Mouse (Mus musculus): ENCODE data around the gene Srgap1. TPM values are rescaled to one million over a fixed set of nuclear protein-coding genes. Genes with fewer than 3 reads are reported as not detected.
A peak's percentile ranks its signal among the peaks of the same experiment; 100 is the strongest.
"Not testable (repeated sequence)": the region's sequence is repeated elsewhere in the genome, so short reads cannot be mapped to it uniquely, and the experiment has no call there.

The Srgap1 gene
- polyA plus RNA-seq, 1 experiment, result 1.0 TPM

- Histone ChIP-seq H3K4me1 (ENCODE audit: control insufficient read depth, insufficient read depth, low read length) (no peaks in the 10 kb centered on the region), H3K27ac (ENCODE audit: control insufficient read depth, insufficient read depth, low read depth, low read length, poor library complexity) (no peak overlapping the region), H3K4me3 (replicated peaks; ENCODE audit: control insufficient read depth, low read depth, low read length) (no peak overlapping the region)
- 85% methylated on average over 5 of the region's 5 CpGs for WGBS
- no peak for TF ChIP-seq CTCF (IDR thresholded peaks at IDR 0.05; ENCODE audit: control insufficient read depth, insufficient read depth, low read length)
- no peak for TF ChIP-seq POLR2A (IDR thresholded peaks at IDR 0.05; ENCODE audit: borderline replicate concordance, control insufficient read depth, low read depth, low read length)
These were observed 277.4 kb downstream of the Srgap1 start for GRCm38 (mm10) chr10:121769711-121770110.

- not testable (repeated sequence) for H3K4me3 ChIP-seq (replicated peaks; ENCODE audit: control insufficient read depth, low read depth, low read length); H3K27ac ChIP-seq (ENCODE audit: control insufficient read depth, insufficient read depth, low read depth, low read length, poor library complexity); H3K4me1 ChIP-seq (ENCODE audit: control insufficient read depth, insufficient read depth, low read length)
- 74% methylated on average over 3 of the region's 3 CpGs for WGBS
- peak; percentile 64 for TF ChIP-seq CTCF (IDR thresholded peaks at IDR 0.05; ENCODE audit: control insufficient read depth, insufficient read depth, low read length)
These were observed 279.8 kb downstream of the Srgap1 start for GRCm38 (mm10) chr10:121767295-121767694.

- no peak overlapping the region for H3K4me3 ChIP-seq (replicated peaks; ENCODE audit: control insufficient read depth, low read depth, low read length)
- TF ChIP-seq POLR2A (IDR thresholded peaks at IDR 0.05; ENCODE audit: borderline replicate concordance, control insufficient read depth, low read depth, low read length) (no peak), CTCF (IDR thresholded peaks at IDR 0.05; ENCODE audit: control insufficient read depth, insufficient read depth, low read length) (no peak)
- H3K27ac ChIP-seq (ENCODE audit: control insufficient read depth, insufficient read depth, low read depth, low read length, poor library complexity), result no peak overlapping the region
- no peaks in the 10 kb centered on the region for H3K4me1 ChIP-seq (ENCODE audit: control insufficient read depth, insufficient read depth, low read length)
- WGBS, result 83% methylated on average over 10 of the region's 10 CpGs
These were observed 281.7 kb downstream of the Srgap1 start for GRCm38 (mm10) chr10:121765174-121766057.

GRCm38 (mm10) chr10:121764469-121765173, 282.5 kb downstream of the Srgap1 start:
- no peak overlapping the region for H3K4me3 ChIP-seq (replicated peaks; ENCODE audit: control insufficient read depth, low read depth, low read length)
- TF ChIP-seq POLR2A (IDR thresholded peaks at IDR 0.05; ENCODE audit: borderline replicate concordance, control insufficient read depth, low read depth, low read length), result no peak
- TF ChIP-seq CTCF (IDR thresholded peaks at IDR 0.05; ENCODE audit: control insufficient read depth, insufficient read depth, low read length), result peak; percentile 54
- H3K4me1 ChIP-seq (ENCODE audit: control insufficient read depth, insufficient read depth, low read length), result no peaks in the 10 kb centered on the region
- no peak overlapping the region for H3K27ac ChIP-seq (ENCODE audit: control insufficient read depth, insufficient read depth, low read depth, low read length, poor library complexity)
- WGBS, result 81% methylated on average over 13 of the region's 13 CpGs

- 81% methylated on average over 9 of the region's 13 CpGs for WGBS
- Histone ChIP-seq H3K4me3 (replicated peaks; ENCODE audit: control insufficient read depth, low read depth, low read length) (no peak overlapping the region), H3K27ac (ENCODE audit: control insufficient read depth, insufficient read depth, low read depth, low read length, poor library complexity) (no peak overlapping the region), H3K4me1 (ENCODE audit: control insufficient read depth, insufficient read depth, low read length) (no peaks in the 10 kb centered on the region)
- TF ChIP-seq POLR2A (IDR thresholded peaks at IDR 0.05; ENCODE audit: borderline replicate concordance, control insufficient read depth, low read depth, low read length) (no peak), CTCF (IDR thresholded peaks at IDR 0.05; ENCODE audit: control insufficient read depth, insufficient read depth, low read length) (no peak)
These were observed 283.9 kb downstream of the Srgap1 start for GRCm38 (mm10) chr10:121763191-121763590.

- TF ChIP-seq CTCF (IDR thresholded peaks at IDR 0.05; ENCODE audit: control insufficient read depth, insufficient read depth, low read length), result no peak
- TF ChIP-seq POLR2A (IDR thresholded peaks at IDR 0.05; ENCODE audit: borderline replicate concordance, control insufficient read depth, low read depth, low read length), result no peak
- Histone ChIP-seq H3K4me3 (replicated peaks; ENCODE audit: control insufficient read depth, low read depth, low read length) (no peak overlapping the region), H3K27ac (ENCODE audit: control insufficient read depth, insufficient read depth, low read depth, low read length, poor library complexity) (no peak overlapping the region), H3K4me1 (ENCODE audit: control insufficient read depth, insufficient read depth, low read length) (no peaks in the 10 kb centered on the region)
- WGBS, result 89% methylated on average over 9 of the region's 9 CpGs
These were observed 285.0 kb downstream of the Srgap1 start for GRCm38 (mm10) chr10:121762141-121762540.

GRCm38 (mm10) chr10:121759095-121759494, 288.0 kb downstream of the Srgap1 start:
- no peak overlapping the region for H3K27ac ChIP-seq (ENCODE audit: control insufficient read depth, insufficient read depth, low read depth, low read length, poor library complexity)
- H3K4me3 ChIP-seq (replicated peaks; ENCODE audit: control insufficient read depth, low read depth, low read length), result no peak overlapping the region
- 53% methylated on average over 8 of the region's 8 CpGs for WGBS
- no peaks in the 10 kb centered on the region for H3K4me1 ChIP-seq (ENCODE audit: control insufficient read depth, insufficient read depth, low read length)
- TF ChIP-seq CTCF (IDR thresholded peaks at IDR 0.05; ENCODE audit: control insufficient read depth, insufficient read depth, low read length), result no peak
- TF ChIP-seq POLR2A (IDR thresholded peaks at IDR 0.05; ENCODE audit: borderline replicate concordance, control insufficient read depth, low read depth, low read length), result no peak

GRCm38 (mm10) chr10:121756677-121757076, 290.4 kb downstream of the Srgap1 start:
- Histone ChIP-seq H3K4me1 (ENCODE audit: control insufficient read depth, insufficient read depth, low read length) (no peaks in the 10 kb centered on the region), H3K4me3 (replicated peaks; ENCODE audit: control insufficient read depth, low read depth, low read length) (no peak overlapping the region), H3K27ac (ENCODE audit: control insufficient read depth, insufficient read depth, low read depth, low read length, poor library complexity) (no peak overlapping the region)
- no peak for TF ChIP-seq POLR2A (IDR thresholded peaks at IDR 0.05; ENCODE audit: borderline replicate concordance, control insufficient read depth, low read depth, low read length)
- TF ChIP-seq CTCF (IDR thresholded peaks at IDR 0.05; ENCODE audit: control insufficient read depth, insufficient read depth, low read length), result no peak
- 43% methylated on average over 4 of the region's 4 CpGs for WGBS
